Mouse (Mus musculus): ENCODE results near the gene Tsga10ip.

Tsga10ip gene

GRCm38 (mm10) chr19:5345297-5346131, 56.8 kb downstream of the Tsga10ip start:
- no peak for DNase-seq (ENCODE audit: low spot score in 2 of 2)

GRCm38 (mm10) chr19:5341360-5341759, 61.0 kb downstream of the Tsga10ip start:
- no peak for DNase-seq (ENCODE audit: low spot score in 2 of 2)
